Mouse (Mus musculus) midbrain, embryonic 13.5 days (tissue): ENCODE data around the gene Tufm. TPM values are rescaled to one million over a fixed set of nuclear protein-coding genes. Genes with fewer than 3 reads are reported as not detected.

Experiments
- polyA plus RNA-seq: library from polyadenylated mRNA; unstranded; fragments of >200 nt; fragmentation: Nextera tagmentation; extraction: Ambion mirVana; gene quantifications from 2 replicates; pipeline ENCODE4 v1.2.1, GENCODE M21; 2015

The Tufm gene
- polyA plus RNA-seq, 1 experiment from 2014 or later, result 117 TPM

Other genes with a start within 250 kb of the Tufm start
- gene Sbk1, start 214.7 kb upstream of the Tufm start, polyA plus RNA-seq, result 238 and 300 TPM in 2 replicates
- gene Lat, start 117.8 kb upstream of the Tufm start, polyA plus RNA-seq, result 1.0 and 1.7 TPM in 2 replicates
- 77.9 and 78.6 TPM in 2 replicates for gene Spns1, start 109.9 kb upstream of the Tufm start, polyA plus RNA-seq
- gene Nfatc2ip, start 90.6 kb upstream of the Tufm start, polyA plus RNA-seq, result 2.9 and 3.8 TPM in 2 replicates
- gene Cd19, start 72.5 kb upstream of the Tufm start, polyA plus RNA-seq, result not detected in 2 replicates
- 23.7 and 25.9 TPM in 2 replicates for gene Rabep2, start 58.6 kb upstream of the Tufm start, polyA plus RNA-seq
- gene Atp2a1, start 24.3 kb upstream of the Tufm start, polyA plus RNA-seq, result 0.32 and 0.49 TPM in 2 replicates
- 63.7 and 69.5 TPM in 2 replicates for gene Sh2b1, start 11.9 kb upstream of the Tufm start, polyA plus RNA-seq
- gene Atxn2l, start 16.1 kb downstream of the Tufm start, polyA plus RNA-seq, result 65.1 and 76.5 TPM in 2 replicates
- 207 and 213 TPM in 2 replicates for gene Eif3c, start 79.0 kb downstream of the Tufm start, polyA plus RNA-seq
- gene Apobr, start 97.6 kb downstream of the Tufm start, polyA plus RNA-seq, result 0.21 and 0.69 TPM in 2 replicates
- 27.7 and 28.8 TPM in 2 replicates for gene Cln3, start 98.5 kb downstream of the Tufm start, polyA plus RNA-seq
- not detected in 2 replicates for gene Il27, start 107.6 kb downstream of the Tufm start, polyA plus RNA-seq
- 4.8 and 7.6 TPM in 2 replicates for gene Nupr1, start 143.5 kb downstream of the Tufm start, polyA plus RNA-seq
- gene Sgf29, start 161.9 kb downstream of the Tufm start, polyA plus RNA-seq, result 54.5 and 57.0 TPM in 2 replicates
- gene Sult1a1, start 189.1 kb downstream of the Tufm start, polyA plus RNA-seq, result 0.93 and 1.9 TPM in 2 replicates
- 141 and 158 TPM in 2 replicates for gene Bola2, start 208.0 kb downstream of the Tufm start, polyA plus RNA-seq
- 21.0 and 21.1 TPM in 2 replicates for gene Slx1b, start 208.4 kb downstream of the Tufm start, polyA plus RNA-seq
- 96.3 and 101 TPM in 2 replicates for gene Coro1a, start 220.4 kb downstream of the Tufm start, polyA plus RNA-seq